22 mouse cellular contexts compared by ENCODE assay signal in the genomic region with DNA sequence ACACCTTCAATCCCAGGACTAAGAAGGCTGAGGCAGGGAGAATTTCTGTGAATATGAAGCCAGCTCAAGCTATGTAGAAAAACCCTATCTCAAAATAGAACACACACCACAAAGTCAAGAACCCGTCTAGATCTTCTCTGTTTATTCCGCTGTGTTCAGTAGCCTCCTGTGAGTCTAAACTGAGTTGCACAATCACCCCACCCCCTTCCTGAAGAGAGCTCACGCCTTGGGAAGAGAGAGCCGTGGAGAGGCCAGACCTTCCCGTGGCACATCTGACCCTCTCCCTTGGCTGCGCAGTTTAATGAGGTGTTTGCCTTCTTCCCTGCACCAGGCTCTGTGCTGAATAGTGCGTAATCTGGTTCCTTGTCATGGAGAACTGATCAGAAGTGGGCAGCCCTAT.
A peak's percentile ranks its signal among the peaks of the same experiment; 100 is the strongest.
DNase-seq lines count a peak whose midpoint lies in the region; ATAC-seq and TF ChIP-seq lines count a peak whose summit lies in the region.
"Had no signal": no experiment of that assay in that cellular context is flagged by ENCODE, and none has a peak within 500 bp of the region (broad histone marks: within the 10 kb centered on the region; RNA-seq: fewer than 3 reads in every experiment).

No protein-coding gene starts in this region.

- WGBS in intestine, embryonic 15.5 days, result 59% methylated on average over 7 of the region's 7 CpGs
- 56% methylated on average over 7 of the region's 7 CpGs for WGBS in intestine, embryonic 16.5 days
- WGBS in lung, embryonic 14.5 days, result 33% methylated on average over 7 of the region's 7 CpGs

- no peaks in the 10 kb centered on the region for H3K9me3 ChIP-seq in intestine, embryonic 15.5 days
- no peaks in the 10 kb centered on the region for H3K9me3 ChIP-seq in intestine, embryonic 16.5 days (ENCODE audit: control insufficient read depth, low read length)
- no peaks in the 10 kb centered on the region for H3K9me3 ChIP-seq in lung, embryonic 14.5 days (ENCODE audit: low read depth, low read length)
- H3K9me3 ChIP-seq: liver, embryonic 13.5 days; midbrain, embryonic 12.5 days had no signal

- no peak for TF ChIP-seq CTCF in lung, embryonic 14.5 days (IDR thresholded peaks at IDR 0.05; ENCODE audit: low read depth)

- H3K4me1 ChIP-seq in intestine, embryonic 15.5 days (replicated peaks), result no peaks in the 10 kb centered on the region
- no peaks in the 10 kb centered on the region for H3K4me1 ChIP-seq in intestine, embryonic 16.5 days (ENCODE audit: control insufficient read depth, insufficient read depth, low read length)
- H3K4me1 ChIP-seq in lung, embryonic 14.5 days (ENCODE audit: insufficient read depth), result 0 out of 2 replicates have a peak, but pooled peaks cover 4% of the 10 kb centered on the region
- H3K4me1 ChIP-seq: embryonic facial prominence, embryonic 15.5 days; liver, embryonic 13.5 days; midbrain, embryonic 12.5 days had no signal

- no peak overlapping the region for H3K4me3 ChIP-seq in intestine, embryonic 15.5 days (replicated peaks)
- no peak overlapping the region for H3K4me3 ChIP-seq in intestine, embryonic 16.5 days (ENCODE audit: low read length)
- H3K4me3 ChIP-seq in lung, embryonic 14.5 days (ENCODE audit: low read depth, low read length), result no peak overlapping the region
- H3K4me3 ChIP-seq: embryonic facial prominence, embryonic 15.5 days; left cerebral cortex, adult 2 months; liver, embryonic 13.5 days; midbrain, embryonic 12.5 days had no signal

- H3K36me3 ChIP-seq in intestine, embryonic 15.5 days, result no peaks in the 10 kb centered on the region
- no peaks in the 10 kb centered on the region for H3K36me3 ChIP-seq in intestine, embryonic 16.5 days (ENCODE audit: control insufficient read depth, insufficient read depth, low read length)
- no peaks in the 10 kb centered on the region for H3K36me3 ChIP-seq in lung, embryonic 14.5 days (ENCODE audit: insufficient read depth)
- H3K36me3 ChIP-seq: embryonic facial prominence, embryonic 15.5 days; liver, embryonic 13.5 days; midbrain, embryonic 12.5 days had no signal

- no peak overlapping the region for H3K9ac ChIP-seq in intestine, embryonic 15.5 days
- H3K9ac ChIP-seq in intestine, embryonic 16.5 days (ENCODE audit: low read depth, low read length), result no peak overlapping the region
- no peak overlapping the region for H3K9ac ChIP-seq in lung, embryonic 14.5 days
- H3K9ac ChIP-seq: embryonic facial prominence, embryonic 15.5 days; liver, embryonic 13.5 days; midbrain, embryonic 12.5 days had no signal

- H3K27ac ChIP-seq in intestine, embryonic 15.5 days, result no peak overlapping the region
- no peak overlapping the region for H3K27ac ChIP-seq in intestine, embryonic 16.5 days (ENCODE audit: low read length)
- H3K27ac ChIP-seq in lung, embryonic 14.5 days (ENCODE audit: low read depth), result no peak overlapping the region
- H3K27ac ChIP-seq: embryonic facial prominence, embryonic 15.5 days; kidney, postnatal 0 days; left cerebral cortex, adult 2 months; liver, embryonic 13.5 days; midbrain, embryonic 12.5 days had no signal

- no peak overlapping the region for H3K4me2 ChIP-seq in intestine, embryonic 15.5 days (replicated peaks)
- no peak overlapping the region for H3K4me2 ChIP-seq in intestine, embryonic 16.5 days (ENCODE audit: low read depth, low read length)
- H3K4me2 ChIP-seq in lung, embryonic 14.5 days, result no peak overlapping the region
- H3K4me2 ChIP-seq: embryonic facial prominence, embryonic 15.5 days; heart, embryonic 11.5 days; liver, embryonic 13.5 days; midbrain, embryonic 12.5 days had no signal

- 0 out of 2 replicates have a peak, but pooled peaks have one; percentile 31 for ATAC-seq in intestine, embryonic 15.5 days
- no peak; the same call in 1 of the 2 replicates for ATAC-seq in intestine, embryonic 16.5 days
- no peak for ATAC-seq in lung, embryonic 14.5 days (ENCODE audit: insufficient read depth)
- ATAC-seq: forebrain, embryonic 14.5 days had no signal

- intact Hi-C loops in left cerebral cortex, postnatal 25 days (cut with DNase I), result no loop called here

- no peaks in the 10 kb centered on the region for H3K27me3 ChIP-seq in intestine, embryonic 15.5 days (replicated peaks)
- H3K27me3 ChIP-seq in intestine, embryonic 16.5 days (replicated peaks; ENCODE audit: control insufficient read depth, insufficient read depth, low read length), result no peaks in the 10 kb centered on the region
- H3K27me3 ChIP-seq in lung, embryonic 14.5 days (ENCODE audit: insufficient read depth, low read length), result no peaks in the 10 kb centered on the region
- H3K27me3 ChIP-seq: embryonic facial prominence, embryonic 15.5 days; liver, embryonic 13.5 days; midbrain, embryonic 12.5 days had no signal

- peak; percentile 48 for DNase-seq in lung, embryonic 14.5 days
- peak; percentile 68 for DNase-seq in lung, postnatal 36 days
- no peak for DNase-seq in right cerebral cortex, postnatal 10 days (ENCODE audit: low spot score in 2 of 2)
- no peak for DNase-seq in ovary, adult 18-20 months (ENCODE audit: low spot score)
- no peak for DNase-seq in left cerebral cortex, postnatal 25 days (ENCODE audit: low spot score in 2 of 2)
- DNase-seq: adrenal gland, postnatal 10 days; cerebellum, adult 8-10 months; gastrocnemius, postnatal 10 days; heart, adult 11 months; kidney, adult 2 months; layer of hippocampus, adult 9-11 months; liver, embryonic 13.5 days; retina, postnatal 1 day; thymus, postnatal 25 days had no signal

Comparison
In these comparisons a context has a peak if more than half of its experiments do, and no peak if none do; other contexts are left out.
1. DNase-seq: peak in lung, embryonic 14.5 days (single experiment) and lung, postnatal 36 days (single experiment); none in right cerebral cortex, postnatal 10 days (0 of 2), ovary, adult 18-20 months (single experiment) and left cerebral cortex, postnatal 25 days (0 of 2).